Mouse (Mus musculus): ENCODE measurements around the gene Hspd1.

Gene Hspd1

GRCm38 (mm10) chr1:55041691-55042090 is 46.4 kb downstream of the Hspd1 start:
- DNase-seq (ENCODE audit: low spot score), result no peak

GRCm38 (mm10) chr1:55039944-55040343 is 48.1 kb downstream of the Hspd1 start:
- DNase-seq (ENCODE audit: low spot score), result no peak

DNA sequence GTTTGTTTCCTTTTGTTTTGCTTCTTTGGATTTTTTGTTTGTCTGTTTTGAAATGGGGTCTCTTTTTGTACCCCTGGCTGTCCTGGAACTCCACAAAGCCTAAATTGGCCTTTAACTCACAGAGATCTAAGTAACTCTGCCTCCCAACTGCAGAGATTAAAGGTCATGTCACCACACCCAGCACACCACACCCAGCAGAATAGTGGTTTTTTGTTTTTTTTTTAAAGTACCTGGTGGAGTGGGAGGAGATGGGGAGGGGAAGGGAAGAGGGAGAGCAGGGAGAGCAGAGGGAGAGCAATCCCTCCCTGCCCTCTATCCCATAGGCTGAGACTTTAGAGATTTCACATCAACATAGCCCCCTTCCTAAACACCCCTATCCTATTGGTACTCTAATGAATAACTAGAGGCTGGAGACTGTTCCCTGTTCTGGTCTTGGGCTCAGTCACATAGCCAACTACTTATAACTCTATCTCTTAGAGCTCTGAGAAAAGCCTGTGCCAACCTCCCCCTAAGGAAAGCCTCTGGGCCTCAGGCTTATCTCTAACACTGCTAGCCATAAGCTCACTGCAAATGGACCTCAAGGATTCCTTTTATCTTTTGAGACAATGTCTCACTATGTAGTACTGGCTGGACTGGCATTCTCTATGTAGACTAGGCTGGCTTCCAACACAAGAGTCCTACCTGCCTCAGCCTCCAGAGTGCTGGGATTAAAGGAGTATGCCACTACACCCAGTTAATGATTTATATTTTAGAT is 56.8 kb downstream of the Hspd1 start:
- DNase-seq (ENCODE audit: low spot score), result no peak

DNA sequence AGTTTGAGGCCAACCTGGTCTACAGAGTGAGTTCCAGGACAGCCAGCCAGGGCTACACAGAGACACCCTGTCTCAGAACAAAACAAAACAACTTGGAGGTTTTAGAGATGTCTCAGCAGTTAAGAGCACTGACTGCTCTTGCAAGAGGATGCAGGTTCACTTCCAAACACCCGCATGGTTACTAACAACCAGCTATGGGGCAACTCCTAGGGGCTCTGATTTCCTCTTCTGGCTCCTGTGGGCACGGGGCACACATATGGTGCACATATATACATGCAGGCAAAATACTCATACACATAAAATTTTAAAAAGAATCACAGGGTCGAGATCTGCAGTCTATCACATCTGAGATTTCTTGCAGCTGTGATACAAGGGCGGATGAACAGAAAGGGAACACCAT is 58.6 kb downstream of the Hspd1 start:
- DNase-seq (ENCODE audit: low spot score), result no peak

GRCm38 (mm10) chr1:55028512-55029249 is 59.4 kb downstream of the Hspd1 start:
- DNase-seq (ENCODE audit: low spot score), result no peak

- DNase-seq (ENCODE audit: low spot score), result no peak
Observed at GRCm38 (mm10) chr1:55027966-55028365, 60.1 kb downstream of the Hspd1 start.

Data from ovary, postnatal 36 days (tissue).